Mouse (Mus musculus): ENCODE measurements around the gene Paip2b. TPM values are rescaled to one million over a fixed set of nuclear protein-coding genes. Genes with fewer than 3 reads are reported as not detected.
"Not testable (repeated sequence)": the region's sequence is repeated elsewhere in the genome, so short reads cannot be mapped to it uniquely, and the experiment has no call there.

Gene Paip2b
- total RNA-seq, 2 experiments from 2014 or later: 8.7 to 12.7 TPM

- no peak for ATAC-seq (replicated peaks; ENCODE audit: poor library complexity)
Observed at GRCm38 (mm10) chr6:83802846-83803245, 28.7 kb downstream of the Paip2b start.

GRCm38 (mm10) chr6:83802033-83802432, 29.5 kb downstream of the Paip2b start:
- ATAC-seq (replicated peaks; ENCODE audit: poor library complexity): no peak

GRCm38 (mm10) chr6:83796686-83797085, 34.9 kb downstream of the Paip2b start:
- no peak for ATAC-seq (replicated peaks; ENCODE audit: poor library complexity)

GRCm38 (mm10) chr6:83795492-83795900, 36.0 kb downstream of the Paip2b start:
- peak; percentile 13 for ATAC-seq (replicated peaks; ENCODE audit: poor library complexity)

GRCm38 (mm10) chr6:83794760-83795296, 36.7 kb downstream of the Paip2b start, which contains the start of gene Nagk:
TSS of gene Nagk (plus strand) at chr6:83794982.
- peak; percentile 81 for ATAC-seq (replicated peaks; ENCODE audit: poor library complexity)

GRCm38 (mm10) chr6:83791251-83791890, 40.2 kb downstream of the Paip2b start:
- ATAC-seq (replicated peaks; ENCODE audit: poor library complexity): peak; percentile 5; the same call in 1 of the 2 replicates

- not testable (repeated sequence) for ATAC-seq (replicated peaks; ENCODE audit: poor library complexity)
Observed at GRCm38 (mm10) chr6:83790533-83790932, 41.0 kb downstream of the Paip2b start.

- ATAC-seq (replicated peaks; ENCODE audit: poor library complexity): no peak
Observed at GRCm38 (mm10) chr6:83788554-83788953, 43.0 kb downstream of the Paip2b start.

- ATAC-seq (replicated peaks; ENCODE audit: poor library complexity): no peak
Observed at GRCm38 (mm10) chr6:83786426-83786825, 45.1 kb downstream of the Paip2b start.

GRCm38 (mm10) chr6:83779026-83779425, 52.5 kb downstream of the Paip2b start:
- ATAC-seq (replicated peaks; ENCODE audit: poor library complexity): peak; percentile 59

GRCm38 (mm10) chr6:83778306-83778705, 53.2 kb downstream of the Paip2b start:
- ATAC-seq (replicated peaks; ENCODE audit: poor library complexity): no peak

GRCm38 (mm10) chr6:83775638-83776293, 55.8 kb downstream of the Paip2b start, which contains the start of gene Tex261:
TSS of gene Tex261 (minus strand) at chr6:83775813.
- peak; percentile 80 for ATAC-seq (replicated peaks; ENCODE audit: poor library complexity)

GRCm38 (mm10) chr6:83774781-83775563, 56.6 kb downstream of the Paip2b start:
- ATAC-seq (replicated peaks; ENCODE audit: poor library complexity): peak; percentile 4; the same call in 1 of the 2 replicates

GRCm38 (mm10) chr6:83774126-83774525, 57.4 kb downstream of the Paip2b start:
- ATAC-seq (replicated peaks; ENCODE audit: poor library complexity): peak; percentile 55

GRCm38 (mm10) chr6:83768485-83768884, 63.1 kb downstream of the Paip2b start:
- no peak for ATAC-seq (replicated peaks; ENCODE audit: poor library complexity)

- ATAC-seq (replicated peaks; ENCODE audit: poor library complexity): no peak
Observed at GRCm38 (mm10) chr6:83766982-83767381, 64.6 kb downstream of the Paip2b start.

- ATAC-seq (replicated peaks; ENCODE audit: poor library complexity): peak; percentile 60
Observed at GRCm38 (mm10) chr6:83762880-83763431, 68.6 kb downstream of the Paip2b start.

GRCm38 (mm10) chr6:83762344-83762743, 69.2 kb downstream of the Paip2b start, which contains the start of gene Ankrd53:
TSS of gene Ankrd53 (plus strand) at chr6:83762644.
- ATAC-seq (replicated peaks; ENCODE audit: poor library complexity): no peak

- ATAC-seq (replicated peaks; ENCODE audit: poor library complexity): no peak
Observed at GRCm38 (mm10) chr6:83756051-83756450, 75.5 kb downstream of the Paip2b start.

Data from megakaryocyte progenitor cell, adult 5-6 weeks (primary cell).